Mouse (Mus musculus) MEL (cell line): ENCODE data around the gene 2310057J18Rik. TPM values are rescaled to one million over a fixed set of nuclear protein-coding genes. Genes with fewer than 3 reads are reported as not detected.

Experiments used
- DNase-seq: peaks from one replicate; pipeline ENCODE4 v3.0.0; 2011; ENCODE audit warnings: low read depth, low spot score
- H3K27ac ChIP-seq: 2 replicates; pipeline ENCODE4 v1.5.1; 2012; ENCODE audit warnings: low read depth, mild to moderate bottlenecking, control low read depth, low read length, moderate library complexity; ENCODE audit not compliant: control insufficient read depth
- H3K27me3 ChIP-seq, 2 experiments: fragments of 150-350 bp in 1 of 2; sonication (generic) in 1 of 2; 2 replicates each; pipeline ENCODE4 v1.6.1; 2012; ENCODE audit warnings: low read length in 2 of 2, mild to moderate bottlenecking in 2 of 2, improper control_type of control experiment in 1 of 2, moderate library complexity in 1 of 2; ENCODE audit not compliant: insufficient read depth in 2 of 2, control insufficient read depth in 1 of 2
- H3K36me3 ChIP-seq, 2 experiments: 2 replicates each; pipeline ENCODE4 v1.6.1; 2012 to 2014; ENCODE audit warnings: low read length in 2 of 2, improper control_type of control experiment in 1 of 2, inconsistent platforms in 1 of 2, mild to moderate bottlenecking in 1 of 2; ENCODE audit not compliant: insufficient read depth in 2 of 2, control insufficient read depth in 1 of 2
- H3K4me1 ChIP-seq, 2 experiments: fragments of 150-350 bp in 1 of 2; sonication (generic) in 1 of 2; 2 replicates each; pipeline ENCODE4 v1.6.1; 2012; ENCODE audit warnings: low read length in 2 of 2, improper control_type of control experiment in 1 of 2, mild to moderate bottlenecking in 1 of 2; ENCODE audit not compliant: insufficient read depth in 2 of 2, control insufficient read depth in 1 of 2
- H3K4me3 ChIP-seq, 2 experiments: fragments of 150-350 bp in 1 of 2; sonication (generic) in 1 of 2; 2 replicates each; pipeline ENCODE4 v1.5.1; 2012; ENCODE audit warnings: low read depth in 2 of 2, low read length in 2 of 2, mild to moderate bottlenecking in 2 of 2, moderate library complexity in 2 of 2, control low read depth in 1 of 2, improper control_type of control experiment in 1 of 2; ENCODE audit not compliant: control insufficient read depth in 1 of 2, insufficient read depth in 1 of 2
- H3K79me2 ChIP-seq: 2 replicates; pipeline ENCODE4 v1.6.1; 2012; ENCODE audit warnings: mild to moderate bottlenecking, low read length, moderate library complexity; ENCODE audit not compliant: control insufficient read depth, poor library complexity, insufficient read depth
- H3K9ac ChIP-seq: 2 replicates; pipeline ENCODE4 v1.6.1; 2012; ENCODE audit warnings: low read depth, mild to moderate bottlenecking, control low read depth, low read length, moderate library complexity; ENCODE audit not compliant: control insufficient read depth, poor library complexity, severe bottlenecking
- H3K9me3 ChIP-seq: fragments of 150-350 bp; sonication (generic); replicated peaks from 2 replicates; pipeline ENCODE4 v1.6.1; 2012; ENCODE audit warnings: mild to moderate bottlenecking, low read length, improper control_type of control experiment, moderate library complexity; ENCODE audit not compliant: insufficient read depth
- BHLHE40 ChIP-seq: IDR thresholded peaks from 2 replicates; pipeline ENCODE4 v1.6.1; 2012; ENCODE audit warnings: low read depth, mild to moderate bottlenecking, inconsistent platforms, low read length, improper control_type of control experiment, borderline replicate concordance
- E2F4 ChIP-seq: IDR thresholded peaks from 2 replicates; pipeline ENCODE4 v1.6.1; 2011; ENCODE audit warnings: low read depth, low read length, improper control_type of control experiment, borderline replicate concordance
- ELF1 ChIP-seq: IDR thresholded peaks from 2 replicates; pipeline ENCODE4 v1.6.1; 2014; ENCODE audit warnings: low read depth, mild to moderate bottlenecking, inconsistent platforms, low read length, improper control_type of control experiment, moderate library complexity
- GABPA ChIP-seq: IDR thresholded peaks from 2 replicates; pipeline ENCODE4 v1.6.1; 2012; ENCODE audit warnings: low read depth, mild to moderate bottlenecking, inconsistent platforms, low read length, improper control_type of control experiment, moderate library complexity
- JUND ChIP-seq: IDR thresholded peaks from 2 replicates; pipeline ENCODE4 v1.6.1; 2011; ENCODE audit warnings: low read depth, mild to moderate bottlenecking, improper control_type of control experiment, low read length
- MAFK ChIP-seq: IDR thresholded peaks from 2 replicates; pipeline ENCODE4 v1.6.1; 2011; ENCODE audit warnings: low read depth, mild to moderate bottlenecking, low read length, improper control_type of control experiment, borderline replicate concordance
- MAX ChIP-seq: IDR thresholded peaks from 2 replicates; pipeline ENCODE4 v1.6.1; 2011; ENCODE audit warnings: low read length, improper control_type of control experiment
- MEF2A ChIP-seq: IDR thresholded peaks from 2 replicates; pipeline ENCODE4 v1.6.1; 2014; ENCODE audit warnings: low read depth, mild to moderate bottlenecking, inconsistent platforms, low read length, improper control_type of control experiment; ENCODE audit not compliant: poor library complexity, insufficient replicate concordance, severe bottlenecking; ENCODE audit errors: extremely low read depth
- MYB ChIP-seq: IDR thresholded peaks from 2 replicates; pipeline ENCODE4 v1.6.1; 2011; ENCODE audit warnings: mild to moderate bottlenecking, low read depth, low read length, improper control_type of control experiment
- MYC ChIP-seq: IDR thresholded peaks from 2 replicates; pipeline ENCODE4 v1.6.1; 2011; ENCODE audit warnings: low read depth, mild to moderate bottlenecking, low read length, improper control_type of control experiment, moderate library complexity
- NRF1 ChIP-seq: IDR thresholded peaks from 2 replicates; pipeline ENCODE4 v1.6.1; 2014; ENCODE audit warnings: low read depth, mild to moderate bottlenecking, inconsistent platforms, low read length, improper control_type of control experiment, moderate library complexity; ENCODE audit not compliant: poor library complexity, insufficient read depth, severe bottlenecking
- POLR2AphosphoS5 ChIP-seq: IDR thresholded peaks from 2 replicates; pipeline ENCODE4 v1.6.1; 2012; ENCODE audit warnings: low read depth, borderline replicate concordance, mild to moderate bottlenecking, inconsistent platforms, low read length, moderate library complexity, mixed read lengths
- RAD21 ChIP-seq: IDR thresholded peaks from 2 replicates; pipeline ENCODE4 v1.6.1; 2011; ENCODE audit warnings: mild to moderate bottlenecking, low read depth, low read length, improper control_type of control experiment
- SIN3A ChIP-seq: IDR thresholded peaks from 2 replicates; pipeline ENCODE4 v1.6.1; 2012; ENCODE audit warnings: low read length, improper control_type of control experiment, inconsistent platforms
- TBP ChIP-seq: IDR thresholded peaks from 2 replicates; pipeline ENCODE4 v1.8.0; 2011; ENCODE audit warnings: low read depth, low read length, improper control_type of control experiment
- USF1 ChIP-seq: IDR thresholded peaks from 2 replicates; pipeline ENCODE4 v1.6.1; 2014; ENCODE audit warnings: low read depth, mild to moderate bottlenecking, inconsistent platforms, low read length, improper control_type of control experiment, moderate library complexity
- ZKSCAN1 ChIP-seq: IDR thresholded peaks from 2 replicates; pipeline ENCODE4 v1.6.1; 2012; ENCODE audit warnings: low read depth, mild to moderate bottlenecking, inconsistent platforms, low read length, improper control_type of control experiment, moderate library complexity
- polyA plus RNA-seq, 2 experiments: library from polyadenylated mRNA; stranded (reverse) in 1 of 2; unstranded in 1 of 2; fragments of >175 nt in 1 of 2; fragments of >200 nt in 1 of 2; gene quantifications; 2 replicates each; pipeline versions ENCODE4 v1.2.1 to v1.2.4; 2012; ENCODE audit warnings: low replicate concordance in 2 of 2, low read depth in 1 of 2; ENCODE audit not compliant: insufficient read length in 2 of 2, insufficient read depth in 1 of 2, missing spikeins in 1 of 2
- total RNA-seq: library from RNA; depleted of rRNA; stranded (reverse); fragments of 300-350 nt; gene quantifications from 2 replicates; pipeline ENCODE4 v1.2.3, GENCODE M21; 2012

The 2310057J18Rik gene
- total and polyA plus RNA-seq, 3 experiments = not detected

DNA sequence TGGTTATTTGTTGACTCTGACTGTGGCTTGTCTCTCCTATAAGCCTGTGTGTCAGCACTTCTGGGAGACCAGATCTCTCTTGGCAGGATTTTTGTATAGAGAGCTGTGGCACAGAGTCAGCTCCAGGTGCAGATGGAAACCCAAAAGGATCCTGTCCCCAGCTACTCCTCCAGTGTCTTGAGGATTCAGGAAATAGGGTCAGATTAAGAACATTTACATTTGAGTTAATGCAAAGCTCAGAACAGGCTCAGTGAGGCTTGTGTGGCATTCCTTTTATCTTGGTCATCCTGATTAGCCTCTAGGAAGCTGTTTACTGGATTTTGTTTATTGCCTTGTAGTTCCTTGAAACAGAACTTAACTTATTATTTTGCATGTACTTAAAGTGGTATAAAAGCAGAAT lies 11.7 kb upstream of the 2310057J18Rik start:
- no peak for DNase-seq
- Histone ChIP-seq H3K9ac (no peak overlapping the region), H3K4me1 (no peaks in the 10 kb centered on the region), H3K9me3 (no peaks in the 10 kb centered on the region), H3K36me3 (no peaks in the 10 kb centered on the region), H3K4me3 (no peak overlapping the region), H3K27me3 (no peaks in the 10 kb centered on the region), H3K27ac (no peak overlapping the region), H3K79me2 (no peaks in the 10 kb centered on the region)
- TF ChIP-seq MYB = no peak
- no peak for TF ChIP-seq ELF1
- no peak for TF ChIP-seq MAFK
- no peak for TF ChIP-seq NRF1
- no peak for TF ChIP-seq MAX

DNA sequence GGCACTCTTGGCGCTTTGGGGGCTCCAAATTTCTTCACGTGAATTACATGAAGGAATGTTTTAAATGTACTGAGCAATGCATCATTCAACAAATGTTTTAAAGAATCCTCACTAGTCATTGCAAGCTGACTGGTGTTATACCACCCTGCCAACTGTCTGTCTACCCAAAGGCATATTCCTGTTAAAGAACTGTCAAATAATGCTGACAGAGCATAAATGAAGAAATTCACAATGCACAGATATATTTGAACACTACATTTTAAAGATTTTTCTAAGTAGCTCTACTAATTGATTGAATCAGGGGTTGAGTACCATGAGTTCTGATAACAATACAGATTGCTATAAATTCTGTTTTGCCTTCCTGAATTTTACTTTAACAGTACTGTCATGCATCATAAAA lies 2.9 kb upstream of the 2310057J18Rik start:
- Histone ChIP-seq H3K9ac (no peak overlapping the region), H3K27ac (no peak overlapping the region), H3K36me3 (no peaks in the 10 kb centered on the region), H3K27me3 (no peaks in the 10 kb centered on the region), H3K4me3 (no peak overlapping the region), H3K79me2 (no peaks in the 10 kb centered on the region), H3K9me3 (no peaks in the 10 kb centered on the region), H3K4me1 (no peaks in the 10 kb centered on the region)
- DNase-seq = no peak
- no peak for TF ChIP-seq GABPA

DNA sequence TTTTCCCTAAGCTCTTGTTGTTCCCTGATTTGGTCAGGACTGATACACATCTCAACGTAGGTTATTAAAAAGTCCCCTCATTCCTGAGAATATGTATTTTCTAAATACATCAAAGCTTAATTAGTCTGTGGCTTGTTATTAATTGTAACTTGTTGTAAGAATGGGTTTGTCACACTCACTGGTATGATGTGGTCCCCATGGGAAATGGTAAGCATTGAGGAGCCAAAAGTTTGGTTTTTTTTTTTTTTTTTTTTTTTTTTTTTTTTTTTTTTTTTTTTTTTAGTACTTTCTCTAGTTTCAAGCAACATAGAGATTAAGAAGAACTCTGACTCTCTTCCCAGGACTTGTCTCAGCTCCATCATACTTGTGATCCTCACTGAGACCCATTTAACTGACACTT lies 17.9 kb downstream of the 2310057J18Rik start:
- Histone ChIP-seq H3K79me2 (no peaks in the 10 kb centered on the region), H3K27me3 (no peaks in the 10 kb centered on the region), H3K36me3 (no peaks in the 10 kb centered on the region), H3K27ac (no peak overlapping the region), H3K9me3 (no peaks in the 10 kb centered on the region), H3K4me1 (no peaks in the 10 kb centered on the region), H3K9ac (no peak overlapping the region), H3K4me3 (no peak overlapping the region)
- no peak for DNase-seq
- no peak for TF ChIP-seq ELF1
- no peak for TF ChIP-seq USF1
- no peak for TF ChIP-seq SIN3A
- TF ChIP-seq MYC = no peak
- no peak for TF ChIP-seq MEF2A
- TF ChIP-seq E2F4 = no peak
- no peak for TF ChIP-seq JUND
- TF ChIP-seq TBP = no peak
- no peak for TF ChIP-seq GABPA
- no peak for TF ChIP-seq ZKSCAN1
- TF ChIP-seq RAD21 = no peak
- no peak for TF ChIP-seq BHLHE40
- TF ChIP-seq POLR2AphosphoS5 = no peak
